Mouse (Mus musculus) forebrain, embryonic 11.5 days (tissue): Measurements from ENCODE around the gene Wdr5. TPM values are rescaled to one million over a fixed set of nuclear protein-coding genes. Genes with fewer than 3 reads are reported as not detected.
A peak's percentile ranks its signal among the peaks of the same experiment; 100 is the strongest.
"Not testable (repeated sequence)": the region's sequence is repeated elsewhere in the genome, so short reads cannot be mapped to it uniquely, and the experiment has no call there.

ENCODE experiments used
- ATAC-seq: fragments of 200-750 bp; cut with Nextera tagmentation; replicated peaks from 2 replicates; pipeline ENCODE4 v1.8.0; 2017; ENCODE audit warnings: moderate TSS enrichment; ENCODE audit not compliant: low FRiP score
- DNase-seq: peaks from one replicate; pipeline ENCODE4 v3.0.0-alpha.2; 2017; ENCODE audit warnings: low spot score
- H3K27ac ChIP-seq: fragments of 300-500 bp; sonication (generic); 2 replicates; pipeline ENCODE4 v1.5.1; 2014; ENCODE audit warnings: low read depth, low read length
- H3K27me3 ChIP-seq: fragments of 300-500 bp; sonication (generic); 2 replicates; pipeline ENCODE4 v1.6.1; 2014; ENCODE audit warnings: mild to moderate bottlenecking, low read length, mixed read lengths; ENCODE audit not compliant: control insufficient read depth, insufficient read depth
- H3K36me3 ChIP-seq: fragments of 300-500 bp; sonication (generic); 2 replicates; pipeline ENCODE4 v1.6.1; 2014; ENCODE audit warnings: mild to moderate bottlenecking, low read length, moderate library complexity, mixed read lengths; ENCODE audit not compliant: control insufficient read depth, insufficient read depth
- H3K4me1 ChIP-seq: fragments of 300-500 bp; sonication (generic); replicated peaks from 2 replicates; pipeline ENCODE4 v1.6.1; 2014; ENCODE audit warnings: low read length, mixed read lengths; ENCODE audit not compliant: control insufficient read depth, insufficient read depth
- H3K4me2 ChIP-seq: fragments of 300-500 bp; sonication (generic); 2 replicates; pipeline ENCODE4 v1.6.1; 2014; ENCODE audit warnings: low read depth, mild to moderate bottlenecking, low read length, moderate library complexity, mixed read lengths; ENCODE audit not compliant: severe bottlenecking
- H3K4me3 ChIP-seq: fragments of 300-500 bp; sonication (generic); 2 replicates; pipeline ENCODE4 v1.5.1; 2014; ENCODE audit warnings: low read depth, low read length
- H3K9ac ChIP-seq: fragments of 300-500 bp; sonication (generic); 2 replicates; pipeline ENCODE4 v1.6.1; 2014; ENCODE audit warnings: low read length
- H3K9me3 ChIP-seq: fragments of 300-500 bp; sonication (generic); 2 replicates; pipeline ENCODE4 v1.6.1; 2016; ENCODE audit warnings: low read length, mixed read lengths; ENCODE audit not compliant: control insufficient read depth
- WGBS: fragments of 180-500 bp; shearing (Covaris S2); extraction: QIAGEN DNeasy Blood & Tissue Kit; methylation state at CpG from one replicate; pipeline ENCODE4 v1.1.7; 2014; 5-methylcytosine and 5-hydroxymethylcytosine counted together
- polyA plus RNA-seq: library from polyadenylated mRNA; unstranded; fragments of >200 nt; fragmentation: Nextera tagmentation; extraction: Ambion mirVana; gene quantifications from 2 replicates; pipeline ENCODE4 v1.2.1, GENCODE M21; 2014

Gene Wdr5
- polyA plus RNA-seq, 1 experiment from 2014 or later: 74.5 TPM

DNA sequence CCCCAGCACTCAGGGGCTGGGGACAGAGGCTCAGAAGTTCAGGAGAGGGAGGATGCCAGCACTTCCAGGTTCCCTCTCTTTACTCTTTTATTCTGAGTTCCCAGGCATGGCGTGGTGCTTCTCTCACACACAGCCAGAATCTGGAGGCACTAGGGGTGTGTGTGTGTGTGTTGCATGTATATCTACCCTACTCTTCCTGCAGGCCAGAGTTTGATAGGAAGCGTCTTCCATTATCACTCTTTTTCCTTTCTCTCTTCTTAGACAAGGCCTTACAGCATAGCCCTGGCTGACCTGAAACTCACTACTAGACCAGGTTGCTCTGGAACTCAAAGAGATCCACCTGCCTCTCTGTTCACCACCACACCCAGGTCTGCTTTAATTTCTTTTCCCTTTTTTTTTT lies 24.0 kb upstream of the Wdr5 start:
- no peaks in the 10 kb centered on the region for H3K27me3 ChIP-seq
- WGBS: 86% methylated on average over 2 of the region's 2 CpGs
- H3K27ac ChIP-seq: no peak overlapping the region
- DNase-seq (no peak), ATAC-seq (no peak)
- no peaks in the 10 kb centered on the region for H3K9me3 ChIP-seq
- no peak overlapping the region for H3K4me2 ChIP-seq
- H3K4me3 ChIP-seq: no peak overlapping the region
- no peaks in the 10 kb centered on the region for H3K4me1 ChIP-seq
- H3K36me3 ChIP-seq: no peaks in the 10 kb centered on the region
- H3K9ac ChIP-seq: no peak overlapping the region

DNA sequence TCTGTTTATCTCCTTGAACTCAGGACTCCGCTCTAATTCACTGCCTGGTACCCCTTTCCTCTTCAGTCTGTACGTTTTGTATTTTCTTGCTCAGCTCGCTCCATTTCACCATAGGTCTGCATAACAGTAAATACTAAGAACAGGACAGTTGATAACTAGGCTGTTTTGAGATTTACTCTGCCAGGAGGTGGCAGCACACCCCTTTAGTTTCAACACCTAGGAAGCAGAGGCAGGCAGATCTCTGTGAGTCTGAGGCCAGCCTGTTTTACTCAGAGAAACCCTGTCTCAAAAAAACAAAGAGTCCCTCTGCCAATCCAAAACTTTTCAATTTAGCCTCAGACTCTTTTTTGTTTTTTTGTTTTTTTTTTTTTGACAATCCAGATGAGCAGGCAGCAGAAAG lies 21.0 kb upstream of the Wdr5 start:
- no peak for ATAC-seq
- H3K27me3 ChIP-seq: no peaks in the 10 kb centered on the region
- no peak overlapping the region for H3K9ac ChIP-seq
- H3K4me1 ChIP-seq: 0 out of 2 replicates have a peak, but pooled peaks cover 2% of the 10 kb centered on the region
- H3K4me2 ChIP-seq: no peak overlapping the region
- H3K9me3 ChIP-seq: no peaks in the 10 kb centered on the region
- no peaks in the 10 kb centered on the region for H3K36me3 ChIP-seq
- no peak overlapping the region for H3K27ac ChIP-seq
- no peak overlapping the region for H3K4me3 ChIP-seq
- DNase-seq: no peak
- WGBS: 88% methylated on average over 3 of the region's 3 CpGs

DNA sequence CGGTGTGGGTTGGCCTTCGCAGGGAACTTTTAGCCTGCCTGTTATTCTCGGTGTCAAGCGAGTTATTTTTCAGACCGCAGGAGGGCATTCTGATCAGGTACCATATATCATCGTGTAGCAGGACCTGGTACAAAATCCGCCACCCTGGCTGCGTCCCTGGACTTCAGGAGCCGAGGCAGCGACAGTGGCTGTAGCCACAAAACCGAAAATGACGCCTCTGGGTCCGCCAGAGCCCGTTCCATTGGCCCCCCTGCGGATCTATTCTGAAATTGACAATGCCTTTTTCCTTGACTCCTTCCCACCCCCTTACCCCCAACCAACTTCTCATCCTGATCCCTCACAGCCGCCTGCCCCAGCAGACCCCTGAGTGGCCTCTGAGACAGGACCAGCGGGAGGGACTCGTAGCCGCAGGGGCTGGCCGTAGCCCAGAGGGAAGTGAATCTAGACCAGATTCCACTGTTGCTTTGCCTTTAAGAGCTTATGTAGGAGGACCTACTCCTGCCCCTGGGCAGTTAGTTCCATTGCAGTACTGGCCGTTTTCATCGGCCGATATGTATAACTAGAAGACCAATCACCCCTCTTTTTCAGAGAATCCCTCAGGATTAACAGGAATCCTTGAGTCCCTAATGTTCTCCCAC lies 18.4 kb upstream of the Wdr5 start:
- peak overlapping the region; percentile 57 for H3K4me2 ChIP-seq
- no peaks in the 10 kb centered on the region for H3K27me3 ChIP-seq
- peak overlapping the region; percentile 18 for H3K4me3 ChIP-seq
- 0 out of 2 replicates have a peak, but pooled peaks cover 2% of the 10 kb centered on the region for H3K4me1 ChIP-seq
- no peak overlapping the region for H3K27ac ChIP-seq
- DNase-seq (peak; percentile 71), ATAC-seq (no peak)
- peak overlapping the region; percentile 32 for H3K9ac ChIP-seq
- no peaks in the 10 kb centered on the region for H3K36me3 ChIP-seq
- H3K9me3 ChIP-seq: no peaks in the 10 kb centered on the region
- WGBS: 27% methylated on average over 23 of the region's 23 CpGs

DNA sequence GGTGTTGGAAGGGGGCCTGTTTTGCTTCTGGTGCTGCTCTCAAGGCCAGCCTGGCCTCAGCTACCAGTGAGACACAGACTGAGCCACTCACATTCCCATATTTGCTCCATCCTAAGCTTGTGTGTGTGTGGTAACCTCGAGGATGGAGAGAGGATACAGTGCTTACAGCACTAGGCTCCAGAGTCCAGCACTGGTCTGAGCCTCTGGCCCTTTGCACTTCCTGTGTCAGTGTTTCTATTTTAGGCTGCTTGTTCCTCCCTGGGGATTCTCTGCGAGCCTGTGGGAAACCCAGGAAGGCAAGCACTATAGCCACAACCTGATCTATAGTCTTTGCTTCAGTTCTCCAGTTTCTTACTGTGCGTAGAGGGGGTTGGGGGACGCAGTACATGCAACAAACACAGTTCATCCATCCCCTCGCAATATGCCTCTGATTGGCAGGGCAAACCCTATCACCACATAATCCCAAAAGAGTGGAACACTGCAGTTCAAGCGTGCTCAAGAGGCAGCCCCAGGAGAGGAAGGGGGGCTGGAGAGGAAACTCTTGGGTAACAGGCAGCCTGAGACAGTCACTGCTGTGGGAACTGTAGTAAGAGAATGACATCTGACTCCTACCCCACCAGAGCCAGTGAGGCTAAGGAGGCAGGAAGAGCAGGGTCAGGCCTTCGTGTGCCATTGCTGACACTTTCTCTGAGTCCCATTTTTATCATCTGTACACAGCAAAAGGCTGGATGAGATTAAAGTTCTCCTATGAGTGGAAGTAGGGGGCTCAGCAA lies 10.7 kb upstream of the Wdr5 start:
- Histone ChIP-seq H3K27ac (no peak overlapping the region), H3K9me3 (no peaks in the 10 kb centered on the region), H3K27me3 (no peaks in the 10 kb centered on the region), H3K4me3 (no peak overlapping the region), H3K9ac (no peak overlapping the region), H3K36me3 (no peaks in the 10 kb centered on the region), H3K4me1 (no peaks in the 10 kb centered on the region), H3K4me2 (no peak overlapping the region)
- DNase-seq (no peak), ATAC-seq (no peak)
- 72% methylated on average over 7 of the region's 7 CpGs for WGBS

DNA sequence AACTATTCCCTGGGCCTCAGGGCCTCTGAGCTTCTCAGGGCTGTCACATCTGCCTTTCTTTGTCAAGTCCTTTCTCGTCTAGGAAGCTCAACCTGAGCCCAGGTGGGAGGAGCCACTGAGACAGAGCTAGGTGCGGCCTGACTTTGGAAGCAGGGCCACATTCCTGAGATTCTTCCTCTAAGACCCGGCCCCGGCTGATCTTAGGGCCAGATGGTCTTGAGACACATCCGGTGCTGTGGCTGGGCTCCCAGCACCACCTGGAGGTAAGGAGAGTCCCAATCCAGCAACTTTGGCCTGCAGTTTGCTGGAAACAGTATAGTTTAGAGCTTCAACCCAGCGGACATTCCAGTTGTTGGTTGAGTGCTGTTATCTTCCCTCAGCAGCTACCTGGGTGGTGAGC lies 9.4 kb upstream of the Wdr5 start:
- H3K4me3 ChIP-seq: no peak overlapping the region
- peak; percentile 56 for DNase-seq
- no peaks in the 10 kb centered on the region for H3K27me3 ChIP-seq
- ATAC-seq: no peak
- H3K36me3 ChIP-seq: no peaks in the 10 kb centered on the region
- no peaks in the 10 kb centered on the region for H3K4me1 ChIP-seq
- WGBS: 13% methylated on average over 6 of the region's 6 CpGs
- no peak overlapping the region for H3K4me2 ChIP-seq
- H3K9ac ChIP-seq: no peak overlapping the region
- H3K9me3 ChIP-seq: no peaks in the 10 kb centered on the region
- H3K27ac ChIP-seq: no peak overlapping the region

DNA sequence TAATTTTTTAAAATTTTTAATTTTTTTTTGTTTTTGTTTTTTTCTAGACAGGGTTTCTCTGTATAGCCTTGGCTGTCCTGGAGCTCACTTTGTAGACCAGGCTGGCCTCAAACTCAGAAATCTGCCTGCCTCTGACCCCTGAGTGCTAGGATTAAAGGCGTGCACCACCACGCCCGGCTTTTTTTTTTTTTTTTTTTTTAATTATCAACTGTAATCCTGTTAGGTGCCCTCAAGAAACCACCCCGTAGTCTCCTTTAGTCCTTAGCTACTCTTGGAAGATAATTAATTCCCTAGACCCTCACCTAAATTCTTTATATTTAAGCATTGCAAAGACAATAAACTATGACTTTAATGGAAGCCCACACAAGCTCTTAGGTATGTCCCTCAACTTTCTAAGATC lies 8.3 kb upstream of the Wdr5 start:
- not testable (repeated sequence) for H3K27me3 ChIP-seq, H3K9ac ChIP-seq, H3K4me3 ChIP-seq, H3K4me1 ChIP-seq, H3K27ac ChIP-seq, DNase-seq, ATAC-seq, H3K36me3 ChIP-seq, H3K4me2 ChIP-seq, H3K9me3 ChIP-seq
- WGBS: 63% methylated on average over 3 of the region's 4 CpGs

DNA sequence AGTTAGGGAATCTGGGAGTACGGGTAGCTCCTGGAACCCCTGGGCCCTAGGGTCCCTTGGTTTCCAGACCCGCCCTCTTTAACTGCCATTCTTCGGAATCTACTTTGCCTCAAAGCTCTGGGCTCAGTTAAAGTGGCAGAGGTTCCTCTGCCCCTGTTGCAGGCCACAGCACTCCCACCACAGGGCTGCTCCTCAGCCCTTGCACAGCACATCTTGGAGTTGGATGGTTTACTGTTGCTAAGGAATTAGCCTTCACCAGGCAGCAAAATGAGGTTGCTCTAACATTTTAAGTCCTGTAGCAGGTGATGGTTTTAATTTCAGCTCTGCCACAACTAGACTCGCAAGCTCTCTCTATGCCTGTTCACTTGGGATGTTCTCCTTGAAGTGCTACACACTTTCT lies 7.4 kb upstream of the Wdr5 start, which contains the start of gene Brd3:
Gene Brd3 (minus strand): TSS at position 101 of the 400 bp plus-strand sequence.
- Histone ChIP-seq H3K4me3 (no peak within 1 kb of the TSS), H3K27me3 (no peaks in the 10 kb centered on the region), H3K4me2 (no peak within 1 kb of the TSS), H3K4me1 (no peaks in the 10 kb centered on the region), H3K36me3 (no peaks in the 10 kb centered on the region), H3K9ac (no peak within 1 kb of the TSS), H3K27ac (no peak within 1 kb of the TSS), H3K9me3 (no peaks in the 10 kb centered on the region)
- 75% methylated on average over 4 of the region's 4 CpGs for WGBS
- ATAC-seq (no peak), DNase-seq (no peak)

DNA sequence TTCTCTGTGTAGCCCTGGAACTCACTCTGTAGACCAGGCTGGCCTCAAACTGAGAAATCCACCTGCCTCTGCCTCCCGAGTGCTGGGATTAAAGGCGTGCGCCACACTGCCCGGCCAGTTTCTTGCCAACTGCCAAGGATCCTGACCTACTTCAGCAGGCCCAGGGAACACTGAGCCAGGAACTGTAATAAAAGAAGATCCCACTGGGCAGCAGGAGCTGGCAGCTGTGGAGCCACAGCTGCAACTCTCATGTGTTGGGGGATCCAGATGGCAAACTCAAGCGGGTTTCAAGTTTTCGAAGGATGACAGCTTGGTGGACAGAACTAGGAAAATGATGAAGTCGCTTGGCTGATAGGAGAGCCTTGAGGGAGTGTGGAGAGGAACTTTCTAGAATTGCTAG lies 4.3 kb upstream of the Wdr5 start:
- 96% methylated on average over 7 of the region's 7 CpGs for WGBS
- no peak for DNase-seq
- Histone ChIP-seq H3K4me2 (no peak overlapping the region), H3K9ac (no peak overlapping the region), H3K27ac (no peak overlapping the region), H3K27me3 (no peaks in the 10 kb centered on the region), H3K36me3 (no peaks in the 10 kb centered on the region), H3K4me1 (peaks cover 6% of the 10 kb centered on the region; the same call in 1 of the 2 replicates), H3K4me3 (no peak overlapping the region), H3K9me3 (no peaks in the 10 kb centered on the region)
- ATAC-seq: no peak
